Mouse (Mus musculus): ENCODE data around the gene Bmp4.

GRCm38 (mm10) chr14:46381457-46381856 lies 9.0 kb downstream of the Bmp4 start:
- TF ChIP-seq EP300 (IDR thresholded peaks at IDR 0.05; ENCODE audit: low read depth) (no peak), CTCF (IDR thresholded peaks at IDR 0.05; ENCODE audit: low read depth) (no peak)

Data from heart, postnatal 0 days (tissue).